Mouse (Mus musculus) myocyte (in vitro differentiated cells): Measurements from ENCODE around the gene Dchs2.

ENCODE experiments used
- E2F4 ChIP-seq: IDR thresholded peaks from one replicate; pipeline ENCODE4 v1.6.1; 2011; ENCODE audit warnings: mild to moderate bottlenecking, control low read depth, moderate library complexity; ENCODE audit not compliant: insufficient read depth
- MAX ChIP-seq: IDR thresholded peaks from one replicate; pipeline ENCODE4 v1.6.1; 2011; ENCODE audit warnings: low read depth, mild to moderate bottlenecking, control low read depth
- MYOD1 ChIP-seq, 3 experiments: IDR thresholded peaks; one replicate each; pipeline ENCODE4 v1.6.1; 2011; ENCODE audit warnings: control low read depth in 2 of 3, low read depth in 2 of 3, mild to moderate bottlenecking in 2 of 3, moderate library complexity in 1 of 3; ENCODE audit not compliant: insufficient read length in 2 of 3, control insufficient read depth in 1 of 3
- MYOG ChIP-seq, 3 experiments: IDR thresholded peaks; one replicate each; pipeline ENCODE4 v1.6.1; 2011; ENCODE audit warnings: control low read depth in 2 of 3, low read depth in 2 of 3, mild to moderate bottlenecking in 2 of 3; ENCODE audit not compliant: insufficient read length in 2 of 3, control insufficient read depth in 1 of 3, insufficient read depth in 1 of 3
- POLR2A ChIP-seq: IDR thresholded peaks from one replicate; pipeline ENCODE4 v1.6.1; 2011; ENCODE audit warnings: low read depth, mild to moderate bottlenecking, control low read depth, moderate library complexity; ENCODE audit not compliant: insufficient read length
- TCF3 ChIP-seq: IDR thresholded peaks from one replicate; pipeline ENCODE4 v1.6.1; 2011; ENCODE audit warnings: low read depth, control low read depth; ENCODE audit not compliant: insufficient read length
- USF1 ChIP-seq: IDR thresholded peaks from one replicate; pipeline ENCODE4 v1.6.1; 2011; ENCODE audit warnings: low read depth, mild to moderate bottlenecking, control low read depth, moderate library complexity

- TF ChIP-seq MAX (no peak), MYOG (IDR thresholded peaks at IDR 0.05; ENCODE audit: control insufficient read depth in 1 of 3, insufficient read depth in 1 of 3, insufficient read length in 2 of 3, low read depth in 2 of 3) (no peak), USF1 (no peak), POLR2A (no peak), E2F4 (no peak), MYOD1 (IDR thresholded peaks at IDR 0.05; ENCODE audit: control insufficient read depth in 1 of 3, insufficient read length in 2 of 3, low read depth in 2 of 3) (no peak), TCF3 (no peak)
These were observed 27.9 kb downstream of the Dchs2 start for GRCm38 (mm10) chr3:83155600-83155999.
